Mouse (Mus musculus): ENCODE results near the gene Fam189a2. TPM values are rescaled to one million over a fixed set of nuclear protein-coding genes. Genes with fewer than 3 reads are reported as not detected.

The Fam189a2 gene
- polyA plus RNA-seq, 1 experiment: 6.4 TPM

DNA sequence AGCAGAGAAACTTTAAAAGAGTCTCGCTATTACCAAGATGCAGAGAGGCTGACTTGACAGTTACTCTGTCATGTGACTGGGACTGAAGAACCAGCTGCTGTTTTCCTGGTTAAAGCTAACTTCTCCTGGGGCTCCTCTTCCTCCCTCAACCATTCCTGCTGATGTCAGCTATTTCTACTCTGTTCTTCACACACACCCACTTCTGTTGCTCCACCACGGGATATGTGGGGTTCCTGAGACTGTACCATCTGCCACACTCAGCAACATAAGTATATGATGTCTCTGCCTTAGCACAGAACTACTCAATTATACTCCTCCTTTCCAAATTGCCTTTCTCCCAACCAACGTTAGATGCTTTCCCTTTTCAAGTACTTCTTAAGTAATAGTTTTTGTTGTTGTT, 50.2 kb downstream of the Fam189a2 start:
- no peaks in the 10 kb centered on the region for H3K27me3 ChIP-seq (ENCODE audit: control insufficient read depth, insufficient read depth, low read length)
- no peaks in the 10 kb centered on the region for H3K4me1 ChIP-seq (ENCODE audit: control insufficient read depth, insufficient read depth, insufficient read length, low read length)
- H3K4me3 ChIP-seq (ENCODE audit: low read depth, low read length): no peak overlapping the region
- TF ChIP-seq CTCF (IDR thresholded peaks at IDR 0.05; ENCODE audit: extremely low read depth, insufficient read length, insufficient replicate concordance, low read depth, low read length) (no peak), POLR2A (IDR thresholded peaks at IDR 0.05; ENCODE audit: low read depth, low read length) (no peak)
- 67% methylated on average over 3 of the region's 3 CpGs for WGBS
- no peak overlapping the region for H3K27ac ChIP-seq (ENCODE audit: insufficient read depth, low read depth, low read length)
- H3K36me3 ChIP-seq (ENCODE audit: control insufficient read depth, insufficient read depth, low read length): no peaks in the 10 kb centered on the region

DNA sequence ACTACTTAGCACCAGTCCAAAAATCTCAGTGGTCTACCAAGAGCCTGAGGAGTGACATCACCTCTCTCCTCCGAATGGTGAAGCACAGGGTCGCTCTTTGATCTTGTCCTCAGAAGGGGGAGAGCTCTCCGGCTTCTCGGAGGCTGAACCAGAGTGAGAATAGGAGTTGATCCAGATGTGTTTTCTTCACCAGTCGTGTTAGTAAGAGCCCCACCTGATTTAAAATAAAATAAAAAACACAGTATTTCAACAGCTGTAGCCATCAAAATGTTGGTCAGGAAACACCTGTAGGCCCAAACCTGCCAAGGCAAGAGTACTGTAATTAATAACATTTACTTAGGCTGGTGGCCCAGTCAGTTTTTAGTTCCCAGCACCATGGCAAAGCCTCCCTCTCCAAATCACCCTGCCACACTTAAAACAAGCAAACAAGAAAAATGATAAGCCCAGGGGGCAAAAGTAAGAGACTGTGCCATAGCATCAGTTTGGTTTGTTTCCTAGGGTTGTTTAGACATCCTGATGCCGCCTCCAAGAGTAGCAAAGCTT, 52.8 kb downstream of the Fam189a2 start:
- Histone ChIP-seq H3K27ac (ENCODE audit: insufficient read depth, low read depth, low read length) (no peak overlapping the region), H3K4me3 (ENCODE audit: low read depth, low read length) (no peak overlapping the region), H3K27me3 (ENCODE audit: control insufficient read depth, insufficient read depth, low read length) (no peaks in the 10 kb centered on the region), H3K36me3 (ENCODE audit: control insufficient read depth, insufficient read depth, low read length) (no peaks in the 10 kb centered on the region), H3K4me1 (ENCODE audit: control insufficient read depth, insufficient read depth, insufficient read length, low read length) (no peaks in the 10 kb centered on the region)
- TF ChIP-seq POLR2A (IDR thresholded peaks at IDR 0.05; ENCODE audit: low read depth, low read length): no peak
- TF ChIP-seq CTCF (IDR thresholded peaks at IDR 0.05; ENCODE audit: extremely low read depth, insufficient read length, insufficient replicate concordance, low read depth, low read length): no peak
- 71% methylated on average over 6 of the region's 6 CpGs for WGBS

DNA sequence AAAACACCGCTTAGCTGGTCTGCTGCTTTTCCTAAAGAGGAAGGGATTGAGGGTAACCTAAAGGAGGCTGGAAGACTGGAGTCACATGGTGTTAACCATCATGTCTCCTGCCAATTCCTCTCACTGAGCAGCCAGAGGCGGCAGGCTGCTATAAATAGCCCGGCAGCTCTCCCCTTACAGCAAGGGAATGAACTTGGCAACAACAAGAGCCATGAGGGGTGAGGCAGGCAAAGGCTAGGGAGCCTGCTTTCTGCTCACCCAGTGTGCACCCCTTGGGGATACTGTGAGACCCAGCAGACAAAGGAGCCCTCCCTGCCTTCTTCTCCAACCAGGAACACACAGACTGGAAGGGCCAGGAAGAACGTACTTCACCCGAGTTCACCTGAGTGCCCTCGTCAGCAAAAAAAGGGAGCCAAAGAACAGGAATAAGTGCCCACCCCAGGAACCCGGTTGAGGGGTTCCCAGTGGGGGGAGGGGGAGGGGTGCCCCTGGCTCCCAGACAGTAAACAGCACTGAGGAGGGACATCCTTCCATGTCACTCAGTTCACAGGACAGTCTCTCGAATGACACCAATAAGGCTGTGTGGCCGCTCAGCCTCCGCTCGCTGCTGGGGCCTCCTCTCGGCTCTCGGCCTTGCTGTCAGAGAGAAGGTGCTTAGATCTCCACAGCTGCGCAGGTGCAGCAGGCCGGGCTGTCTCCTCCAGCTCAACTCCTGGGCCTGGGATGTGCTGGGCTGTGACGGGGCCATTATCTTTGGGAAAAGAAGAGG, 57.8 kb downstream of the Fam189a2 start:
- H3K36me3 ChIP-seq (ENCODE audit: control insufficient read depth, insufficient read depth, low read length): no peaks in the 10 kb centered on the region
- 75% methylated on average over 16 of the region's 16 CpGs for WGBS
- no peaks in the 10 kb centered on the region for H3K4me1 ChIP-seq (ENCODE audit: control insufficient read depth, insufficient read depth, insufficient read length, low read length)
- H3K4me3 ChIP-seq (ENCODE audit: low read depth, low read length): no peak overlapping the region
- no peak overlapping the region for H3K27ac ChIP-seq (ENCODE audit: insufficient read depth, low read depth, low read length)
- H3K27me3 ChIP-seq (ENCODE audit: control insufficient read depth, insufficient read depth, low read length): no peaks in the 10 kb centered on the region
- TF ChIP-seq POLR2A (IDR thresholded peaks at IDR 0.05; ENCODE audit: low read depth, low read length) (no peak), CTCF (IDR thresholded peaks at IDR 0.05; ENCODE audit: extremely low read depth, insufficient read length, insufficient replicate concordance, low read depth, low read length) (no peak)

DNA sequence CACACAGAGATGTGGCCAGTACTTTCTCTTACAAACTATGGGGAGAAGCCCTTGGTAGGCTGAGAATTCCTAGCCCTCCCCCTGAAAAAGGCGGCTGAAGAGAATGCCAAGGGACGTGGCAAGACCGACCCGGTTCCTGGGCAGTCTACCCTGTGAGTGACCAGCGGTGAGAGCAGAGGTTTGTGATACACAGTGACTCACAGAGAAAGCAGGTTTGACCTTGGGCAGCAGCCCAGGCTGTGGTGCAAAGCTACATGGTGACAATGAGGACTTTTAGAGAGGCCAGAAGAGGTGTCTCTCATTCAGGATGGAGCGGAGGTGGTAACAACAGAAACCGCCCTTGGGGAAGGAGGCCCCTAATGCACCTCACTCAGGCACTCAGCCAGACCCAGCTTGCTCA, 59.4 kb downstream of the Fam189a2 start:
- H3K4me1 ChIP-seq (ENCODE audit: control insufficient read depth, insufficient read depth, insufficient read length, low read length): no peaks in the 10 kb centered on the region
- H3K36me3 ChIP-seq (ENCODE audit: control insufficient read depth, insufficient read depth, low read length): no peaks in the 10 kb centered on the region
- no peaks in the 10 kb centered on the region for H3K27me3 ChIP-seq (ENCODE audit: control insufficient read depth, insufficient read depth, low read length)
- TF ChIP-seq POLR2A (IDR thresholded peaks at IDR 0.05; ENCODE audit: low read depth, low read length) (no peak), CTCF (IDR thresholded peaks at IDR 0.05; ENCODE audit: extremely low read depth, insufficient read length, insufficient replicate concordance, low read depth, low read length) (no peak)
- 89% methylated on average over 7 of the region's 7 CpGs for WGBS
- H3K4me3 ChIP-seq (ENCODE audit: low read depth, low read length): no peak overlapping the region
- H3K27ac ChIP-seq (ENCODE audit: insufficient read depth, low read depth, low read length): no peak overlapping the region

DNA sequence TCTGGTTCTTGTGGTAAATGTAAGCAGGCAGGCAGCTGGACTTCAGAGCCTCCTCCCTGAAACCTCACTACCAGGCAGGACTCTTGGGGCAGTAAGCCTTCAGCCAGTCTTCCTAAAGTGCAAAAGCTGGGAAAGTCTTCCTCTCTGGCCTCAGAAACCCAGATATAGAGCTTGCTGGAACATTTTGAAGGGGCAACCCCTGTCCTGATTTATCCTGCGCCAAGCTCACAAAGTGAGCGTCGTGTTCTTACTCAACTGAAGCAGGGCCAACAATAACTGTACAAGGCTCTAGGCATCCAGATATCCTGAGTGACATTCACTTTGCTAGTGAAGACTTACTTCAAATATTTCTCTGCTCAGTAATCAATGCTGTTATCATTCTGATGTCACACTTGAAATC, 60.4 kb downstream of the Fam189a2 start:
- Histone ChIP-seq H3K27me3 (ENCODE audit: control insufficient read depth, insufficient read depth, low read length) (no peaks in the 10 kb centered on the region), H3K4me3 (ENCODE audit: low read depth, low read length) (no peak overlapping the region), H3K36me3 (ENCODE audit: control insufficient read depth, insufficient read depth, low read length) (no peaks in the 10 kb centered on the region), H3K27ac (ENCODE audit: insufficient read depth, low read depth, low read length) (no peak overlapping the region), H3K4me1 (ENCODE audit: control insufficient read depth, insufficient read depth, insufficient read length, low read length) (no peaks in the 10 kb centered on the region)
- TF ChIP-seq CTCF (IDR thresholded peaks at IDR 0.05; ENCODE audit: extremely low read depth, insufficient read length, insufficient replicate concordance, low read depth, low read length) (no peak), POLR2A (IDR thresholded peaks at IDR 0.05; ENCODE audit: low read depth, low read length) (no peak)
- 94% methylated on average over 3 of the region's 3 CpGs for WGBS

DNA sequence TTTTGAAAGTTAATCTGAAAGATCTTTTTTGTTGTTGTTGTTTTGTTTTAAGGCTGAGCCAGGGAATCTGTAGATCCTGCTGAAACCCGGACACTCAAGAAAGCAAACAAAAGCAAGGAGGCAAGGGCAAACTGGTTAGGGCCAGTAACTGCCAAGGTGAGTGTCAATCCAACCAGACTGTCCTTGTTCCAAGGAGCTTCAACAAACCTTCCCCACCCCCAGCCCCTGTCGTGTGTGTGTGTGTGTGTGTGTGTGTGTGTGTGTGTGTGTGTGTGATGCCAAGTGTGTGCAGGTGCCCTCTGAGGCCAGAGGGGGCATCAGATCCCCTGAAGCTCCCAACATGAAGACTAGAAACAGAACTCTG, 62.0 kb downstream of the Fam189a2 start:
- Histone ChIP-seq H3K36me3 (ENCODE audit: control insufficient read depth, insufficient read depth, low read length) (no peaks in the 10 kb centered on the region), H3K4me1 (ENCODE audit: control insufficient read depth, insufficient read depth, insufficient read length, low read length) (no peaks in the 10 kb centered on the region), H3K27me3 (ENCODE audit: control insufficient read depth, insufficient read depth, low read length) (no peaks in the 10 kb centered on the region), H3K27ac (ENCODE audit: insufficient read depth, low read depth, low read length) (no peak overlapping the region), H3K4me3 (ENCODE audit: low read depth, low read length) (no peak overlapping the region)
- TF ChIP-seq CTCF (IDR thresholded peaks at IDR 0.05; ENCODE audit: extremely low read depth, insufficient read length, insufficient replicate concordance, low read depth, low read length) (no peak), POLR2A (IDR thresholded peaks at IDR 0.05; ENCODE audit: low read depth, low read length) (no peak)
- 64% methylated on average over 2 of the region's 2 CpGs for WGBS

DNA sequence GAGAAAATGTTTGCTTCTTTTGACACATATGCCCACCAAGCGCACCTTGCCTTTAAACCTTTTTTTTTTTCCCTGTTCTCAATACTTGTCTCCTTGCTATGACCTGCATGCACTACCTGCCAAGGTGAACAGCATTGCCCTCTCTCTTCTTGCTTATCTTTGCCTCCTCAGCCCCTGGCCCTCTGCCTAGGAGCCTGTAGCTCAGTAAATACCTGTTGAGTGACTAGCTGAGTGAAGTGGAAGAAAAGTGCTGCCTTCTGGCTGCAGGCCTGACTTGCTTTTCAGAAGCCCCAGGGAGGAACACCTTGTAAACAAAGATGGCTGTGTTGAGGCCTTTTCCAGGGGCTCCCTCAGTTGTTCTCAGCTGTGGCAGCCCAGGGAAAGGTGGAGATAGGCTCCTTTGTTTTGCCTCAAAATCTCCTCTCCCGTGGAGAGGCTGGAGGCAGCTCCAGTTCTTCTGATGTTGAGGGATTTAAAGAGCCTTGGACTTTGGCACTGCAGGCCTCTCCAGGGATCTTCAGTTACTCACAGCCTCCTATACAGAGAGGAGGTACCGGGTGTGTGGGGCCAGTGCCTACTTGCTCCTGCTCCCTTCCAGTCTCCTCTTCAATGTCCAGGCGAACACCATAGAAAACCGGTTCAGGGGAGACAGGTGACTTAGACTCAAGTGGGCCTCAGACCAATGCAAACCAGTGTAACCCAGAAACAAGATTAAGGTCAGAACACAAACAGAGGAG, 62.5 kb downstream of the Fam189a2 start:
- no peaks in the 10 kb centered on the region for H3K4me1 ChIP-seq (ENCODE audit: control insufficient read depth, insufficient read depth, insufficient read length, low read length)
- WGBS: 50% methylated on average over 5 of the region's 5 CpGs
- H3K36me3 ChIP-seq (ENCODE audit: control insufficient read depth, insufficient read depth, low read length): no peaks in the 10 kb centered on the region
- H3K4me3 ChIP-seq (ENCODE audit: low read depth, low read length): no peak overlapping the region
- TF ChIP-seq CTCF (IDR thresholded peaks at IDR 0.05; ENCODE audit: extremely low read depth, insufficient read length, insufficient replicate concordance, low read depth, low read length) (no peak), POLR2A (IDR thresholded peaks at IDR 0.05; ENCODE audit: low read depth, low read length) (no peak)
- H3K27ac ChIP-seq (ENCODE audit: insufficient read depth, low read depth, low read length): no peak overlapping the region
- H3K27me3 ChIP-seq (ENCODE audit: control insufficient read depth, insufficient read depth, low read length): no peaks in the 10 kb centered on the region
